Comparison of ENCODE assay signal across 17 mouse cellular contexts in the genomic region with DNA sequence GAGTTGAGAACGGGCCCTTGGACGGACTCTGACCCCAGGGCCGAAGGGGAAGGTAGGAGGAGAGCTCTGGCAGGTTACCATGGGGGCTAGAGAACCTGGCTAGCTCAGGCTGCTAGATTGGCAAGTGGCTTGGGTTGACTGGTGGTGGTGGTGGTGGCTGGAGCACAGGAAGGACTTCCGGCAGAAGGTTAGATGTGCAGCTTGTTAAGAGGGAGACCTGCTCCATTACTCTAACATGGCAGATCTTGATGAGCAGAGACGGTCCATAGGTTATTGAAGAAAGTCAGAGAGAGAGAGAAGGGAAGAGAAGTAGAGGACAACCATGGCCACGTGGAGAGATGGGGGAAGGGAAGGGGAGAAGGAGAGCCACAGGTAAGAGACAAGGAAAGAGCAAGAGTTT.
"Had no signal": no experiment of that assay in that cellular context is flagged by ENCODE, and none has a peak within 500 bp of the region (broad histone marks: within the 10 kb centered on the region; RNA-seq: fewer than 3 reads in every experiment).

No protein-coding gene starts in this region.

- H3K27ac ChIP-seq: intestine, embryonic 15.5 days; kidney, postnatal 0 days; left cerebral cortex, adult 2 months; liver, embryonic 13.5 days; neural tube, embryonic 12.5 days; neural tube, embryonic 15.5 days; stomach, embryonic 15.5 days had no signal

- H3K4me3 ChIP-seq: intestine, embryonic 15.5 days; left cerebral cortex, adult 2 months; liver, embryonic 13.5 days; neural tube, embryonic 12.5 days; neural tube, embryonic 15.5 days; stomach, embryonic 15.5 days had no signal

- DNase-seq: kidney, adult 18-20 months; kidney, postnatal 25 days; layer of hippocampus, postnatal 36 days; liver, embryonic 13.5 days; lung, adult 2 months; lung, postnatal 14 days; lung, postnatal 4 days; midbrain, embryonic 14.5 days; retina, postnatal 1 day; thymus, adult 18-20 months; thymus, postnatal 14 days had no signal

- ATAC-seq: intestine, embryonic 15.5 days had no signal

- H3K4me1 ChIP-seq: intestine, embryonic 15.5 days; neural tube, embryonic 12.5 days; neural tube, embryonic 15.5 days; stomach, embryonic 15.5 days had no signal

- H3K4me2 ChIP-seq: intestine, embryonic 15.5 days; liver, embryonic 13.5 days; neural tube, embryonic 12.5 days; neural tube, embryonic 15.5 days; stomach, embryonic 15.5 days had no signal

- H3K36me3 ChIP-seq: intestine, embryonic 15.5 days; liver, embryonic 13.5 days; neural tube, embryonic 12.5 days; neural tube, embryonic 15.5 days; stomach, embryonic 15.5 days had no signal

- H3K27me3 ChIP-seq: intestine, embryonic 15.5 days; liver, embryonic 13.5 days; neural tube, embryonic 12.5 days; neural tube, embryonic 15.5 days; stomach, embryonic 15.5 days had no signal

- H3K9me3 ChIP-seq: intestine, embryonic 15.5 days; liver, embryonic 13.5 days; neural tube, embryonic 12.5 days; neural tube, embryonic 15.5 days; stomach, embryonic 15.5 days had no signal

- H3K9ac ChIP-seq: intestine, embryonic 15.5 days; liver, embryonic 13.5 days; neural tube, embryonic 12.5 days; neural tube, embryonic 15.5 days; stomach, embryonic 15.5 days had no signal
